Mouse (Mus musculus) megakaryocyte-erythroid progenitor cell, adult 5-6 weeks (primary cell): ENCODE data around the gene Kin. TPM values are rescaled to one million over a fixed set of nuclear protein-coding genes. Genes with fewer than 3 reads are reported as not detected.

ENCODE experiments used
- ATAC-seq: replicated peaks from 2 replicates; pipeline ENCODE4 v1.8.0; 2016; ENCODE audit warnings: mild to moderate bottlenecking, inconsistent platforms; ENCODE audit not compliant: severe bottlenecking, poor library complexity, low FRiP score, low TSS enrichment
- total RNA-seq, 2 experiments: library from RNA; stranded (forward) in 1 of 2; stranded (reverse) in 1 of 2; fragments of 200-1000, 215-1000 nt in 1 of 2; fragments of >200 nt in 1 of 2; fragmentation: Nextera tagmentation in 1 of 2; gene quantifications; 2 replicates each; pipeline ENCODE4 v1.2.3; 2014 to 2017

The Kin gene
- total RNA-seq, 2 experiments from 2014 or later = 22.2 to 41.8 TPM

DNA sequence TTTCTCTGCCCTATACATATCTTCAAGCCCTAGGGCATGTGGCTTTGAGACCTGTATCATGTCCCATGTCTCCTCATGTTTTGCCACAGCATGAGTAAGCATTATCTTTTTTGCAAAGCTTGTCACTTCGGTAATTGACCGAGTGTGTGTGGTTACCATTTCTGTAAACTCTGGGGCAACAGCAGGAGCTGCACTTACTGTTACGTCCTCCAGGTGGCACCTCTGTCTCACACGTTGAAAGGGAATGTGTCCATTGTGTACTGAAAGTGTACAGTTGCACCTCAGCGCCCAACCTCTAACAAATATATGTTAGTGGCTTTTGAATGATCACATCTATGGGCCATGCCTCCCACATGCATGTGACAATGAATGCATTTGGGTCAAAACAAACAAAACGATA is 20.8 kb downstream of the Kin start:
- peak; percentile 92 for ATAC-seq

- ATAC-seq = no peak
Observed at GRCm38 (mm10) chr2:10108535-10109189, 28.3 kb downstream of the Kin start.

DNA sequence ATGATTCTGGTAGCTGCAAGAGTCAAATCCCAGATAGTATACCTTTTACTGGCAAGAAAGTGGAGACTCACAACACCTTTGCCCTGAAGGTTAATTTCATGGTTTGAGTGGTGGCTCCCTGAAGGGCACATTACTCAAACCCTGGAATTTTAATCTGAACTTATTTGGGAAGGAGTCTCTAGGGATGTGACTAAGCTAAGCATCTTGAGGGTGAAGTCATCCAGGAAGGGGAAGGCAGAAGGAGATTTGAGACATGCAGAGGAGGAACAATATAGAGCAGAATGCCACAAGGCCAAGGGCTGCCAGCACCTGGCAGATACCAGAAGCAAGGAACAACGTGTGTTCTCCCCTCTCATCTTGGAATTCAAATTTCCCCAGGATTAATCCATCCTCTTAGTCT is 38.4 kb downstream of the Kin start:
- no peak for ATAC-seq

DNA sequence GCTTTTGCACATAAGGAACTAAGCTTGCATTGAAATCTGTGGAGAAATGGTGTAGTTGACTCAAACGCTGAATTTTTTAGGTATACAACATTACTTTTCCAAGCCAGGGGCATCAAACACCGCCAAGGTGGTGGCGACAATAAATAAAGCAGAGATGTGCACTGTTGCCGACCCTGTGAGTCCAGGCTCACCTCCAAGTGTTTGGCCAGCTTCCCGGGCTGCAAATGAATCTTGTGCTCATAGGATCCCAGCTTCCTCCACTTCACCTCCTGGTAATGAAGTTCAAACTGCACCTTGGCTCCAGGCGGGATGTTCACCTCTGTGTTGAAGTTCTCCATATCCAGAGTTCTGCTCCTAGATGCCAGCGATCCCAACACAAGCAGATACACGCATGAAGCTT is 38.9 kb downstream of the Kin start:
- no peak for ATAC-seq

DNA sequence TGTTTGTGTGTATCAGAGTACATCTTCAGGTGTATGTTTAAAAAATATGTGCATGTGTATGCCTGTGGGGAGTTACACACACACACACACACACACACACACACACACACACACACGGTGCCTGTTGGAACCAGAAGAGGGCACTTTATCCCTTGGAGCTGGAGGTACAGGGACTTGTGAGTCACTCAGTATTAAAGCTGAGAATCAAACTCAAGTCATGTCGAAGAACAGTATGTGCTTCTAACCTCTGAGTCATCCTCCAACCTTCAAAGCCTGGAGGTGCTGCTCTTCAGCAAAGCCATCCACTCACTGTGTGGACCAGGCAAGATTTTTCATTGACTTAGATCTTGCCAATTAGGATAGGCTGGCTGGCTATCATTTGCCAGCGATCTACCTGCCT is 41.4 kb downstream of the Kin start:
- ATAC-seq = no peak

- no peak for ATAC-seq
Observed at GRCm38 (mm10) chr2:10126122-10126521, 45.7 kb downstream of the Kin start.

- no peak for ATAC-seq
Observed at GRCm38 (mm10) chr2:10127471-10127870, 47.1 kb downstream of the Kin start.

DNA sequence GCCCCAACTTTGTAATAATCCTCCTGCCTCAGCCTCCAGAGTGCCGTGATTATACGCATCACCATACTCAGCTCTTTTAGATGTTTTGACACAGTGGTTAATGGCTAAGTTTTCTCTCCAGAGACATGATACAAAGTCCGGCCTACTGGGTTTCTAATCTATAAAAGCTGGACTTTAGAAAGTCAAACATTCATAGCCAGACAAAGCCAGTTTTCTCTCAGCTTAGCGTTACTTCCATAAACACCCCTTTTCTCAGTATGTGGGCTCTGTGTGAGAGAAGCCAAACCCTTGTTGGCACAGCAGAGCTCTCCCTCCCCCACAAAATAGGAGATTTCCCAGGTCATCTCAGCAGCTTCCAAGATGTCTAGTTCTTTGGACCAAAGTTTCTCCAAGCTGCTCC is 48.2 kb downstream of the Kin start:
- no peak for ATAC-seq

GRCm38 (mm10) chr2:10130341-10130990 is 50.1 kb downstream of the Kin start:
- ATAC-seq = no peak

GRCm38 (mm10) chr2:10131296-10131695 is 50.9 kb downstream of the Kin start, which contains the start of gene Itih2:
Gene Itih2 (minus strand): TSS chr2:10131396.
- no peak for ATAC-seq

DNA sequence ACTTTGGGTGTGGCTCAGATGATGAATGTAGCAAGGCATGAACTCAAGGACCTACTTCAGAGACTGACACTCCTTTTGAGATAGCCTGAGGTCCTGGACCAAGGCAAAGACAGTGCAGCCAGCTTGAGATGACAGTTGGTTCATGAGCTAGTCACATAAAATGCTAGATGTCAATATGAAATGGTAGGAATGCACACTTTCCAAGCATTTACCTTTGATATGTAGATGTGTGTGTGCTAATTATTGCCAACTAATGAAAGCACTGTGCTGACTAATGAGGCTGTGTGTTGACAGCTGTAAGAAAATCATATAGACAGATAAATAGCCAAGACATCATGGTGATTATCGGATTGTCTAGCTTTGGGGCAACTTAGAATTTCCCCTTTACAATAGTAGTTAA is 51.7 kb downstream of the Kin start:
- no peak for ATAC-seq

- ATAC-seq = no peak
Observed at GRCm38 (mm10) chr2:10133941-10134340, 53.5 kb downstream of the Kin start.

GRCm38 (mm10) chr2:10137320-10137719 is 56.9 kb downstream of the Kin start:
- ATAC-seq = no peak

DNA sequence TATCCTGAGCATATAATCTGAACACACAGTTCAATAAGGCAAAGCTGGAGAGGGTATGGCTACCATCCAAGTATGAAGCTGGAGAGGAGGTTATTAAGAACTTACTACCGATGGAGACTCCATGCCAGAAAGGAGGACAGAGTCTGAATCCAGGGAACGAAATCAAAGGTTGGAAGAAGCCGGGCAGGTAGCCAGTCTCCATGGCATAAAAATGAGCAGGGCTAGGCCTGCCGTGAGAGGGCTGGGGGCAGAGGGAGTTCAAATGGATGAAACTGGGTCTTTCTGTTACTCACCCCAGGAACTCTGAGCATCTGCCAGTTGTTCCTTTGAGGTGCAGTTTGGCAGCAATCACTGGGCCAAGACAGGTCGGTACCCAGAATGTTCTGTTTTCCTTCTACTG is 60.1 kb downstream of the Kin start:
- no peak for ATAC-seq

Other genes starting within 250 kb of the Kin start
- gene 4930412O13Rik, start 199.3 kb upstream of the Kin start, total RNA-seq (2014; fragmentation: Nextera tagmentation) = not detected in 2 replicates
- gene 4930412O13Rik, start 199.3 kb upstream of the Kin start, total RNA-seq (2017) = not detected in 2 replicates
- not detected in 2 replicates for gene 9230102O04Rik, start 191.1 kb upstream of the Kin start, total RNA-seq (2014; fragmentation: Nextera tagmentation)
- gene 9230102O04Rik, start 191.1 kb upstream of the Kin start, total RNA-seq (2017) = not detected in 2 replicates
- 0.57 and 5.3 TPM in 2 replicates for gene Gata3, start 190.6 kb upstream of the Kin start, total RNA-seq (2014; fragmentation: Nextera tagmentation)
- gene Gata3, start 190.6 kb upstream of the Kin start, total RNA-seq (2017) = 0.23 and 1.8 TPM in 2 replicates
- 13.8 and 19.1 TPM in 2 replicates for gene Taf3, start 32.0 kb upstream of the Kin start, total RNA-seq (2014; fragmentation: Nextera tagmentation)
- gene Taf3, start 32.0 kb upstream of the Kin start, total RNA-seq (2017) = 9.8 and 10.1 TPM in 2 replicates
- gene Atp5c1, start 83 bp upstream of the Kin start, total RNA-seq (2014; fragmentation: Nextera tagmentation) = 449 and 461 TPM in 2 replicates
- 496 and 499 TPM in 2 replicates for gene Atp5c1, start 83 bp upstream of the Kin start, total RNA-seq (2017)
- not detected in 2 replicates for gene Itih2, start 50.8 kb downstream of the Kin start, total RNA-seq (2014; fragmentation: Nextera tagmentation)
- gene Itih2, start 50.8 kb downstream of the Kin start, total RNA-seq (2017) = not detected in 2 replicates
- gene Itih5, start 73.0 kb downstream of the Kin start, total RNA-seq (2014; fragmentation: Nextera tagmentation) = 0.09 and 0.84 TPM in 2 replicates
- 1.3 and 4.9 TPM in 2 replicates for gene Itih5, start 73.0 kb downstream of the Kin start, total RNA-seq (2017)